Comparison of ENCODE assay signal across 11 mouse cellular contexts in the genomic region with DNA sequence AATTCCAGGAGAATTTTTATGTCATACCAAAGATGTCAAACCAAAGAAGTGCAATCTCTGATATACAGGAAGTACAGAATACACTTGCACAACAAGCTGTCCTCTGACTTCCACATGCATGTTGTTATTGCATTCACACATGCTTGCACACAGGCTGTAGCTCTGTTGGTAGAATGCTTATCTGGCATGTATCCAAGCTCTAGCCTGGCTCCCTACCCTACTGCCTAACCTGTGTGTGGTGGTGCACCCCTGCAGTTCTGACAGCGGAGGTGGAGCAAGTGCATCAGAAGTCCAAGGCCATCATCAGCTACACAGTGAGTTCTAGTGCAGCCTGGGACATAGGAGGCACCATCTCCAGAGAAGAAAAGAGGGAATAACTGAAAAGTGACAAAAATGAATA. TPM values are rescaled to one million over a fixed set of nuclear protein-coding genes. Genes with fewer than 3 reads are reported as not detected.
DNase-seq lines count a peak whose midpoint lies in the region; ATAC-seq and TF ChIP-seq lines count a peak whose summit lies in the region.
"Had no signal": no experiment of that assay in that cellular context is flagged by ENCODE, and none has a peak within 500 bp of the region (broad histone marks: within the 10 kb centered on the region; RNA-seq: fewer than 3 reads in every experiment).

No protein-coding gene starts in this region.

- ATAC-seq in forebrain, embryonic 13.5 days: peak; percentile 58; the same call in 1 of the 2 replicates
- peak; percentile 61 for ATAC-seq in lung, embryonic 16.5 days (ENCODE audit: low read depth)
- peak; percentile 32 to 37; a peak in 1 of 4 replicates for ATAC-seq in hematopoietic stem cell, adult 5-6 weeks (replicated peaks in 1 of 2; ENCODE audit: insufficient read depth in 1 of 2, low FRiP score in 2 of 2, low TSS enrichment in 1 of 2, low read depth in 1 of 2, poor library complexity in 2 of 2, severe bottlenecking in 2 of 2)
- no peak for ATAC-seq in midbrain, postnatal 0 days (ENCODE audit: low FRiP score)
- ATAC-seq in inflammation-experienced regulatory T-cells, adult 6 months: no peak

- no peaks in the 10 kb centered on the region for H3K27me3 ChIP-seq in forebrain, embryonic 13.5 days
- no peaks in the 10 kb centered on the region for H3K27me3 ChIP-seq in forebrain, embryonic 10.5 days (ENCODE audit: poor library complexity, severe bottlenecking)
- H3K27me3 ChIP-seq in lung, embryonic 16.5 days (ENCODE audit: control insufficient read depth, insufficient read depth, low read depth, low read length): no peaks in the 10 kb centered on the region
- H3K27me3 ChIP-seq in midbrain, postnatal 0 days (ENCODE audit: insufficient read depth, low read length): no peaks in the 10 kb centered on the region

- H3K4me2 ChIP-seq in forebrain, embryonic 13.5 days: no peak overlapping the region
- H3K4me2 ChIP-seq in lung, embryonic 16.5 days (ENCODE audit: low read depth, low read length): no peak overlapping the region
- H3K4me2 ChIP-seq in midbrain, postnatal 0 days (ENCODE audit: low read depth, low read length, poor library complexity, severe bottlenecking): no peak overlapping the region

- WGBS in forebrain, embryonic 13.5 days: 68% methylated on average over 1 of the region's 1 CpGs
- 83% methylated on average over 1 of the region's 1 CpGs for WGBS in forebrain, embryonic 10.5 days
- 89% methylated on average over 1 of the region's 1 CpGs for WGBS in lung, embryonic 16.5 days
- 71% methylated on average over 1 of the region's 1 CpGs for WGBS in midbrain, postnatal 0 days

- H3K9ac ChIP-seq in forebrain, embryonic 13.5 days: no peak overlapping the region
- no peak overlapping the region for H3K9ac ChIP-seq in lung, embryonic 16.5 days (ENCODE audit: low read length)
- no peak overlapping the region for H3K9ac ChIP-seq in midbrain, postnatal 0 days (replicated peaks; ENCODE audit: low read length, poor library complexity, severe bottlenecking)

- no peaks in the 10 kb centered on the region for H3K9me3 ChIP-seq in forebrain, embryonic 13.5 days (replicated peaks)
- H3K9me3 ChIP-seq in forebrain, embryonic 10.5 days: no peaks in the 10 kb centered on the region
- no peaks in the 10 kb centered on the region for H3K9me3 ChIP-seq in lung, embryonic 16.5 days (ENCODE audit: control insufficient read depth, low read length)
- no peaks in the 10 kb centered on the region for H3K9me3 ChIP-seq in midbrain, postnatal 0 days (ENCODE audit: low read length)

- no peak for DNase-seq in forebrain, embryonic 10.5 days (ENCODE audit: extremely low spot score, low spot score)
- no peak for DNase-seq in lung, postnatal 10 days
- peak; percentile 27 for DNase-seq in midbrain, postnatal 0 days (ENCODE audit: low spot score)
- no peak for DNase-seq in gastrocnemius, postnatal 10 days
- DNase-seq: adrenal gland, adult 8-10 months; thymus, adult 2 months had no signal

- no peak overlapping the region for H3K4me3 ChIP-seq in forebrain, embryonic 13.5 days
- H3K4me3 ChIP-seq in forebrain, embryonic 10.5 days: no peak overlapping the region
- H3K4me3 ChIP-seq in lung, embryonic 16.5 days (ENCODE audit: low read length): no peak overlapping the region
- H3K4me3 ChIP-seq in midbrain, postnatal 0 days (ENCODE audit: low read depth, low read length): no peak overlapping the region
- H3K4me3 ChIP-seq: myocyte had no signal

- TF ChIP-seq CTCF in midbrain, postnatal 0 days (IDR thresholded peaks at IDR 0.05): no peak

- H3K36me3 ChIP-seq in forebrain, embryonic 13.5 days (ENCODE audit: poor library complexity, severe bottlenecking): no peaks in the 10 kb centered on the region
- H3K36me3 ChIP-seq in forebrain, embryonic 10.5 days (replicated peaks): peaks cover 15% of the 10 kb centered on the region
- no peaks in the 10 kb centered on the region for H3K36me3 ChIP-seq in lung, embryonic 16.5 days (ENCODE audit: control insufficient read depth, insufficient read depth, low read length)
- no peaks in the 10 kb centered on the region for H3K36me3 ChIP-seq in midbrain, postnatal 0 days (ENCODE audit: insufficient read depth, low read length)

- peaks cover 9% of the 10 kb centered on the region for H3K4me1 ChIP-seq in forebrain, embryonic 13.5 days
- H3K4me1 ChIP-seq in forebrain, embryonic 10.5 days: no peaks in the 10 kb centered on the region
- H3K4me1 ChIP-seq in lung, embryonic 16.5 days (replicated peaks; ENCODE audit: control insufficient read depth, insufficient read depth, low read length): no peaks in the 10 kb centered on the region; the same call in 1 of the 2 replicates
- no peaks in the 10 kb centered on the region for H3K4me1 ChIP-seq in midbrain, postnatal 0 days (ENCODE audit: insufficient read depth, low read length)

- H3K27ac ChIP-seq in forebrain, embryonic 13.5 days: no peak overlapping the region; the same call in 1 of the 2 replicates
- no peak overlapping the region for H3K27ac ChIP-seq in forebrain, embryonic 10.5 days
- H3K27ac ChIP-seq in lung, embryonic 16.5 days (ENCODE audit: low read length): no peak overlapping the region
- H3K27ac ChIP-seq in midbrain, postnatal 0 days (ENCODE audit: low read depth, low read length): no peak overlapping the region; the same call in 1 of the 2 replicates

RNA-seq across cellular contexts. Expression of a gene that starts 12.0 kb away (rescaled TPM):
- polyA plus RNA-seq in forebrain, embryonic 13.5 days (2015; fragmentation: Nextera tagmentation; extraction: Ambion mirVana): 50.0 and 52.9 TPM in 2 replicates
- 40.3 and 41.7 TPM in 2 replicates for polyA plus RNA-seq in forebrain, embryonic 10.5 days (2016; fragmentation: Nextera tagmentation; extraction: Ambion mirVana)
- polyA plus RNA-seq in lung, embryonic 16.5 days (2015; fragmentation: Nextera tagmentation; extraction: Ambion mirVana): 26.8 and 29.5 TPM in 2 replicates
- total RNA-seq in hematopoietic stem cell, adult 5-6 weeks (2017): 32.2 and 34.3 TPM in 2 replicates
- total RNA-seq in midbrain, postnatal 0 days (2014; rRNA removed): 39.5 and 54.2 TPM in 2 replicates
- polyA plus RNA-seq in midbrain, postnatal 0 days (2015; fragmentation: Nextera tagmentation; extraction: Ambion mirVana): 67.5 and 74.0 TPM in 2 replicates
- 10 to 100 TPM; 14.2 to 16.3 (median 16.2) TPM for polyA plus RNA-seq in inflammation-experienced regulatory T-cells, adult 6 months (2017; shearing (Covaris generic))
- 10 to 100 TPM; 40.6 to 43.7 TPM for total RNA-seq in gastrocnemius, postnatal 10 days (2021)

RNA-seq across cellular contexts. Expression of a gene that starts 12.9 kb away (rescaled TPM):
- 47.5 and 50.0 TPM in 2 replicates for polyA plus RNA-seq in forebrain, embryonic 13.5 days (2015; fragmentation: Nextera tagmentation; extraction: Ambion mirVana)
- 40.8 and 41.0 TPM in 2 replicates for polyA plus RNA-seq in forebrain, embryonic 10.5 days (2016; fragmentation: Nextera tagmentation; extraction: Ambion mirVana)
- 36.1 and 37.4 TPM in 2 replicates for polyA plus RNA-seq in lung, embryonic 16.5 days (2015; fragmentation: Nextera tagmentation; extraction: Ambion mirVana)
- 89.7 and 89.9 TPM in 2 replicates for total RNA-seq in hematopoietic stem cell, adult 5-6 weeks (2017)
- 57.0 and 70.7 TPM in 2 replicates for total RNA-seq in midbrain, postnatal 0 days (2014; rRNA removed)
- polyA plus RNA-seq in midbrain, postnatal 0 days (2015; fragmentation: Nextera tagmentation; extraction: Ambion mirVana): 24.7 and 28.3 TPM in 2 replicates
- 10 to 100 TPM; 16.4 to 28.4 (median 27.7) TPM for polyA plus RNA-seq in inflammation-experienced regulatory T-cells, adult 6 months (2017; shearing (Covaris generic))
- total RNA-seq in gastrocnemius, postnatal 10 days (2021): 100 to 1,000 TPM; 137 to 138 TPM

Comparison
In these comparisons a context has a peak if more than half of its experiments do, and no peak if none do; other contexts are left out.
1. ATAC-seq: peak in forebrain, embryonic 13.5 days (single experiment), lung, embryonic 16.5 days (single experiment) and hematopoietic stem cell, adult 5-6 weeks (2 of 2); none in midbrain, postnatal 0 days (single experiment) and inflammation-experienced regulatory T-cells, adult 6 months (single experiment).